Mouse (Mus musculus) thymus, postnatal 14 days (tissue): ENCODE data around the gene Slc43a2.

Experiments used
- DNase-seq: peaks from one replicate; pipeline ENCODE4 v3.0.0; 2021

Slc43a2 gene

GRCm38 (mm10) chr11:75551961-75552441, 20.5 kb downstream of the Slc43a2 start:
- no peak for DNase-seq

- DNase-seq = no peak
Measured at GRCm38 (mm10) chr11:75552906-75553482, 21.5 kb downstream of the Slc43a2 start.

- peak; percentile 46 for DNase-seq
Measured at GRCm38 (mm10) chr11:75556006-75556405, 24.5 kb downstream of the Slc43a2 start.

- DNase-seq = no peak
Measured at GRCm38 (mm10) chr11:75557142-75557541, 25.6 kb downstream of the Slc43a2 start.

GRCm38 (mm10) chr11:75558101-75558500, 26.6 kb downstream of the Slc43a2 start:
- DNase-seq = peak; percentile 70

GRCm38 (mm10) chr11:75559870-75560504, 28.5 kb downstream of the Slc43a2 start:
- peak; percentile 46 for DNase-seq

GRCm38 (mm10) chr11:75560530-75561409, 29.3 kb downstream of the Slc43a2 start:
- peak; percentile 92 for DNase-seq

GRCm38 (mm10) chr11:75561410-75561791, 29.9 kb downstream of the Slc43a2 start:
- peak; percentile 46 for DNase-seq

- DNase-seq = no peak
Measured at GRCm38 (mm10) chr11:75562840-75563239, 31.3 kb downstream of the Slc43a2 start.

GRCm38 (mm10) chr11:75563851-75564548, 32.5 kb downstream of the Slc43a2 start:
- DNase-seq = no peak

- no peak for DNase-seq
Measured at GRCm38 (mm10) chr11:75565849-75566248, 34.4 kb downstream of the Slc43a2 start.

- no peak for DNase-seq
Measured at GRCm38 (mm10) chr11:75566276-75567196, 35.0 kb downstream of the Slc43a2 start.

GRCm38 (mm10) chr11:75567346-75568114, 36.0 kb downstream of the Slc43a2 start:
- no peak for DNase-seq

GRCm38 (mm10) chr11:75568115-75568511, 36.6 kb downstream of the Slc43a2 start:
- DNase-seq = no peak

- DNase-seq = no peak
Measured at GRCm38 (mm10) chr11:75568962-75569361, 37.5 kb downstream of the Slc43a2 start.

- no peak for DNase-seq
Measured at GRCm38 (mm10) chr11:75570375-75571125, 39.1 kb downstream of the Slc43a2 start.

GRCm38 (mm10) chr11:75571126-75571990, 39.9 kb downstream of the Slc43a2 start:
- no peak for DNase-seq

GRCm38 (mm10) chr11:75572301-75572791, 40.9 kb downstream of the Slc43a2 start:
- peak; percentile 58 for DNase-seq
